Comparison of ENCODE assay signal across 23 mouse cellular contexts in the genomic region with DNA sequence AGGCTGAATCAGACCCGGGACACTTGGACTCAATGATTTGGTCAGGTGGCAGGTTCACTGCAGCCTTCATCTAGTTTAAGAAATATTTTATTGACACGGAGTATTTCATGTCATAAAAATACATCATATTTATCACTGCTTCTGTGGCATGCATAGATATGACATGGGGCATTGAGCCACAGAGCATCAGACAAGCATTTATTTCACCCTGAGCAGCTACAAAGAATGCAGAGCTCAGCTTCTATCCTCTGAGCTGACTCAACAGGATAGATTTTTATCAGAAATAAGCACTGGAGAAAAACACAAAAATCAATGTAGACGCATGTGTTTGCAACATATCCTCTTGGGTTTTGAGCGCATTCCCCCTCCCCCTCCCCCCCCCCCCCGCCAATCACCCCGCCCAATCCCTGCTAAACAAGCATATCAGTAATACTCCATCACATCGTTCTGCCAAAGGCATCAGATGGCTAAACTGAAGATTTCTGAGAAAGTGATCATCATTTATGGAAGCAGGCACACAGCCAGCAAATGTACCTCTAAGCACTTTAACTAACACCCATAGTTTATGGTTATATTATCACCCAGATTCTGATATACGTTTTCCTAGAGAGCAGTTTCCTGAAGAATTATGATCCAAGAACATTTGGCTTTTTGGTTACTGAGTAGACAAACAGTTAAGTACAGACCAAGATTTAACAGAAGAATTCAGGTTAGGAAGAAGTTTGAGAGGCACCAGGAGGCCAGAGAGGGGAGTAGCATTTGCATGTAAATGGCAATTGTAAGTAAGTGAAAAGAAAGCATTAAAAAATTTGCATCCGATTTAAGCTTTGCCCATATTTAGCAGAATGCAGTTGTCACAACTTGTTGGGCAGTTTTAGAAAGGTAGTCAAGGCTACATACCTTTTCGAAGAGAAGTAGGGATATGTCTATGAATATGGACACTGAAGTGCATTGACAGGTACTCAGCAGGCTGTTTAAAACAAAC.
DNase-seq lines count a peak whose midpoint lies in the region; ATAC-seq and TF ChIP-seq lines count a peak whose summit lies in the region.
"Had no signal": no experiment of that assay in that cellular context is flagged by ENCODE, and none has a peak within 500 bp of the region (broad histone marks: within the 10 kb centered on the region; RNA-seq: fewer than 3 reads in every experiment).

No protein-coding gene starts in this region.

- H3K9me3 ChIP-seq in hindbrain, embryonic 15.5 days = no peaks in the 10 kb centered on the region
- H3K9me3 ChIP-seq in hindbrain, postnatal 0 days (ENCODE audit: low read length) = no peaks in the 10 kb centered on the region
- H3K9me3 ChIP-seq in neural tube, embryonic 13.5 days = no peaks in the 10 kb centered on the region
- H3K9me3 ChIP-seq in neural tube, embryonic 15.5 days (replicated peaks) = no peaks in the 10 kb centered on the region
- no peaks in the 10 kb centered on the region for H3K9me3 ChIP-seq in forebrain, embryonic 12.5 days
- H3K9me3 ChIP-seq: embryonic facial prominence, embryonic 15.5 days; heart, embryonic 13.5 days; liver, embryonic 13.5 days; stomach, embryonic 15.5 days had no signal

- 0 out of 2 replicates have a peak overlapping the region, but pooled peaks have one; percentile 1 for H3K4me2 ChIP-seq in hindbrain, embryonic 15.5 days
- H3K4me2 ChIP-seq in hindbrain, postnatal 0 days (ENCODE audit: low read depth, low read length) = no peak overlapping the region
- H3K4me2 ChIP-seq in neural tube, embryonic 13.5 days = no peak overlapping the region
- H3K4me2 ChIP-seq in neural tube, embryonic 15.5 days = no peak overlapping the region; the same call in 1 of the 2 replicates
- 0 out of 2 replicates have a peak overlapping the region, but pooled peaks have one; percentile 13 for H3K4me2 ChIP-seq in forebrain, embryonic 12.5 days
- H3K4me2 ChIP-seq: embryonic facial prominence, embryonic 15.5 days; heart, embryonic 13.5 days; liver, embryonic 13.5 days; lung, embryonic 14.5 days; stomach, embryonic 15.5 days had no signal

- H3K27ac ChIP-seq in hindbrain, embryonic 15.5 days (replicated peaks) = no peak overlapping the region
- no peak overlapping the region for H3K27ac ChIP-seq in hindbrain, postnatal 0 days
- H3K27ac ChIP-seq in neural tube, embryonic 13.5 days (replicated peaks) = no peak overlapping the region; the same call in 1 of the 2 replicates
- H3K27ac ChIP-seq in neural tube, embryonic 15.5 days (replicated peaks) = no peak overlapping the region
- H3K27ac ChIP-seq in forebrain, embryonic 12.5 days = no peak overlapping the region
- H3K27ac ChIP-seq: embryonic facial prominence, embryonic 15.5 days; heart, embryonic 13.5 days; liver, embryonic 13.5 days; stomach, embryonic 15.5 days had no signal

- no peak for DNase-seq in hindbrain, postnatal 0 days (ENCODE audit: low spot score)
- DNase-seq in lung, postnatal 14 days = no peak
- no peak for DNase-seq in left cerebral cortex, postnatal 36 days (ENCODE audit: low spot score in 2 of 2)
- DNase-seq: adrenal gland, postnatal 14 days; cerebellum, adult 8-10 months; gastrocnemius, postnatal 14 days; heart, adult 11 months; heart, postnatal 14 days; kidney, adult 11 months; layer of hippocampus, adult 9-11 months; liver, embryonic 13.5 days; lung, embryonic 14.5 days; lung, postnatal 36 days; thymus, adult 18-20 months; thymus, postnatal 36 days had no signal

- ATAC-seq in hindbrain, embryonic 15.5 days (ENCODE audit: low FRiP score, low read depth) = no peak
- no peak for ATAC-seq in hindbrain, postnatal 0 days
- ATAC-seq in neural tube, embryonic 13.5 days (ENCODE audit: low read depth) = peak; percentile 47
- ATAC-seq in neural tube, embryonic 15.5 days (ENCODE audit: low FRiP score) = no peak
- ATAC-seq in forebrain, embryonic 12.5 days (ENCODE audit: low FRiP score) = peak; percentile 54

- intact Hi-C loops in left cerebral cortex, postnatal 36 days (cut with DNase I) = no loop called here

- no peaks in the 10 kb centered on the region for H3K36me3 ChIP-seq in hindbrain, embryonic 15.5 days
- H3K36me3 ChIP-seq in hindbrain, postnatal 0 days (ENCODE audit: insufficient read depth, low read length) = no peaks in the 10 kb centered on the region
- no peaks in the 10 kb centered on the region for H3K36me3 ChIP-seq in neural tube, embryonic 13.5 days
- no peaks in the 10 kb centered on the region for H3K36me3 ChIP-seq in neural tube, embryonic 15.5 days
- no peaks in the 10 kb centered on the region for H3K36me3 ChIP-seq in forebrain, embryonic 12.5 days (replicated peaks)
- H3K36me3 ChIP-seq: embryonic facial prominence, embryonic 15.5 days; heart, embryonic 13.5 days; liver, embryonic 13.5 days; stomach, embryonic 15.5 days had no signal

- H3K4me3 ChIP-seq in hindbrain, embryonic 15.5 days = no peak overlapping the region
- no peak overlapping the region for H3K4me3 ChIP-seq in hindbrain, postnatal 0 days (ENCODE audit: low read length)
- no peak overlapping the region for H3K4me3 ChIP-seq in neural tube, embryonic 13.5 days
- H3K4me3 ChIP-seq in neural tube, embryonic 15.5 days (replicated peaks) = no peak overlapping the region
- no peak overlapping the region for H3K4me3 ChIP-seq in forebrain, embryonic 12.5 days (replicated peaks)
- H3K4me3 ChIP-seq: embryonic facial prominence, embryonic 15.5 days; heart, embryonic 13.5 days; liver, embryonic 13.5 days; megakaryocyte, embryonic 14.5 days; stomach, embryonic 15.5 days had no signal

- H3K9ac ChIP-seq in hindbrain, embryonic 15.5 days = no peak overlapping the region
- no peak overlapping the region for H3K9ac ChIP-seq in hindbrain, postnatal 0 days (replicated peaks; ENCODE audit: low read length)
- no peak overlapping the region for H3K9ac ChIP-seq in neural tube, embryonic 13.5 days
- H3K9ac ChIP-seq in neural tube, embryonic 15.5 days (replicated peaks) = no peak overlapping the region
- no peak overlapping the region for H3K9ac ChIP-seq in forebrain, embryonic 12.5 days
- H3K9ac ChIP-seq: embryonic facial prominence, embryonic 15.5 days; heart, embryonic 13.5 days; liver, embryonic 13.5 days; lung, embryonic 14.5 days; stomach, embryonic 15.5 days had no signal

- peaks cover 4% of the 10 kb centered on the region; the same call in 1 of the 2 replicates for H3K4me1 ChIP-seq in hindbrain, embryonic 15.5 days (replicated peaks)
- no peaks in the 10 kb centered on the region for H3K4me1 ChIP-seq in hindbrain, postnatal 0 days (ENCODE audit: insufficient read depth, low read length)
- H3K4me1 ChIP-seq in neural tube, embryonic 13.5 days (replicated peaks) = peaks cover 21% of the 10 kb centered on the region
- H3K4me1 ChIP-seq in neural tube, embryonic 15.5 days = peaks cover 9% of the 10 kb centered on the region; the same call in 1 of the 2 replicates
- H3K4me1 ChIP-seq in forebrain, embryonic 12.5 days = peaks cover 20% of the 10 kb centered on the region
- H3K4me1 ChIP-seq: embryonic facial prominence, embryonic 15.5 days; heart, embryonic 13.5 days; liver, embryonic 13.5 days; megakaryocyte, embryonic 14.5 days; stomach, embryonic 15.5 days had no signal

- no peak for TF ChIP-seq CTCF in hindbrain, postnatal 0 days (IDR thresholded peaks at IDR 0.05; ENCODE audit: low read depth)

- no peaks in the 10 kb centered on the region for H3K27me3 ChIP-seq in hindbrain, embryonic 15.5 days
- H3K27me3 ChIP-seq in hindbrain, postnatal 0 days (ENCODE audit: insufficient read depth, low read length) = no peaks in the 10 kb centered on the region
- H3K27me3 ChIP-seq in neural tube, embryonic 13.5 days = no peaks in the 10 kb centered on the region
- no peaks in the 10 kb centered on the region for H3K27me3 ChIP-seq in neural tube, embryonic 15.5 days (replicated peaks)
- H3K27me3 ChIP-seq in forebrain, embryonic 12.5 days = no peaks in the 10 kb centered on the region
- H3K27me3 ChIP-seq: embryonic facial prominence, embryonic 15.5 days; heart, embryonic 13.5 days; liver, embryonic 13.5 days; megakaryocyte, embryonic 14.5 days; stomach, embryonic 15.5 days had no signal

- WGBS in hindbrain, embryonic 15.5 days = 16% methylated on average over 9 of the region's 10 CpGs
- WGBS in hindbrain, postnatal 0 days = 20% methylated on average over 9 of the region's 10 CpGs
- 14% methylated on average over 8 of the region's 10 CpGs for WGBS in neural tube, embryonic 13.5 days
- 14% methylated on average over 10 of the region's 10 CpGs for WGBS in neural tube, embryonic 15.5 days
- 24% methylated on average over 10 of the region's 10 CpGs for WGBS in forebrain, embryonic 12.5 days

Comparison
In these comparisons a context has a peak if more than half of its experiments do, and no peak if none do; other contexts are left out.
1. ATAC-seq: peak in neural tube, embryonic 13.5 days (single experiment) and forebrain, embryonic 12.5 days (single experiment); none in hindbrain, embryonic 15.5 days (single experiment), hindbrain, postnatal 0 days (single experiment) and neural tube, embryonic 15.5 days (single experiment).
2. H3K4me2 ChIP-seq: peak in hindbrain, embryonic 15.5 days (single experiment) and forebrain, embryonic 12.5 days (single experiment); none in hindbrain, postnatal 0 days (single experiment), neural tube, embryonic 13.5 days (single experiment) and neural tube, embryonic 15.5 days (single experiment).